Mouse (Mus musculus) cortical plate, adult 2 months (tissue): ENCODE results near the gene Tmem182.

ENCODE experiments used
- CTCF ChIP-seq: fragments of 200-500 bp; IDR thresholded peaks from 2 replicates; pipeline ENCODE4 v1.5.1; 2011; ENCODE audit warnings: mild to moderate bottlenecking, control low read depth, low read length; ENCODE audit not compliant: insufficient read depth; ENCODE audit errors: extremely low read depth
- POLR2A ChIP-seq: fragments of 200-500 bp; IDR thresholded peaks from 2 replicates; pipeline ENCODE4 v1.6.1; 2011; ENCODE audit warnings: mild to moderate bottlenecking, low read length, control low read depth; ENCODE audit not compliant: insufficient read depth; ENCODE audit errors: extremely low read depth

DNA sequence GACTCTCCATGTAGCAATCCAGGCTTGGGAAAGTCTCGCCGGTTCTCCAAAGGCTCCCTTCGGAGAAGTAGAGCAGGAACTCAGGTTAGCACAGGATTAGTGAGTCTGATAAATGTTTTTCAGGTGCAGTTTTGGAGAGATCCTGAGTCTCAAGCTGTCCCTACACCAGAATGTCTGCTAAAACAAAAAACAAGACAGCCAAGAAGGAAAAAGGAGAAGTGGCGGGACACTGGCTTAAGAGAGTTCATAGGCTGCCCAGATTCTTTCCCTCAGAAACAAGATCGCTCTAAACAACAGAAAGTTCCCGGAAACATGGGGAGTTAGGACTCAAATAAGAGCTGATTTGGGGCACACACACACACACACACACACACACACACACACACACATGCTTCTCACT is 74.1 kb downstream of the Tmem182 start:
- TF ChIP-seq POLR2A (no peak), CTCF (no peak)
